Mouse (Mus musculus): ENCODE measurements around the gene BC049762.

BC049762 gene

DNA sequence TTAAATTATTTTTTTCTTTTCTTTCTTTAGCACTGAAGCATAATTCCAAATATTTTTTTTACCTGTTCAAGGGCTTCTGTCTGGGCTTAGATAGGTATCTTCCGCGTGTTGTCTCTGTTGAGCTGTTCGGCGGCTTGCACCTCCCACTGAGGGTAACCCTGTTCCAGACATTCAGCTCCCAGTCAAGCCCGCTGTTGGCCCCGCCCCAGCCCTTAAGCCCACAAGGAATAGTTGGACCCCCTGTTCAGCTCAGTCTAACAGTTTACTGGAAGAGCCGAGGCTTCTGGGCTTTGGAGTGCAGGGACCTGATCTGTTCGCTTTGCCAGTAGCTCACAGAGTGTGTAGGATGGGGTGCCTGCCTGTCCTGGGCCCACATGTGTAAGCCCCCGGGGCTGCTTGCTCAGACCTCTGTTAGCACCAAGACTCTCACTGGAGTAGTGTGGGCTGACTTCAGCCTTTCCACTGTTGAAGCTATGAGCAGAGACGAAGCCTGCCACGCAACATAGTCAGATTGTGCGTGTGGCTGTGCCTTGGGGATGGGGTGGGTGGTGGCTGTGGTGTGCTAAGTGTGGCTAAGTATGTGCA, 43.4 kb downstream of the BC049762 start:
- no peak for DNase-seq (ENCODE audit: extremely low read depth, insufficient read length, low spot score)

- DNase-seq (ENCODE audit: extremely low read depth, insufficient read length, low spot score), result no peak
Observed at GRCm38 (mm10) chr11:51214021-51214420, 48.8 kb downstream of the BC049762 start.

- no peak for DNase-seq (ENCODE audit: extremely low read depth, insufficient read length, low spot score)
Observed at GRCm38 (mm10) chr11:51211426-51211825, 51.4 kb downstream of the BC049762 start.

DNA sequence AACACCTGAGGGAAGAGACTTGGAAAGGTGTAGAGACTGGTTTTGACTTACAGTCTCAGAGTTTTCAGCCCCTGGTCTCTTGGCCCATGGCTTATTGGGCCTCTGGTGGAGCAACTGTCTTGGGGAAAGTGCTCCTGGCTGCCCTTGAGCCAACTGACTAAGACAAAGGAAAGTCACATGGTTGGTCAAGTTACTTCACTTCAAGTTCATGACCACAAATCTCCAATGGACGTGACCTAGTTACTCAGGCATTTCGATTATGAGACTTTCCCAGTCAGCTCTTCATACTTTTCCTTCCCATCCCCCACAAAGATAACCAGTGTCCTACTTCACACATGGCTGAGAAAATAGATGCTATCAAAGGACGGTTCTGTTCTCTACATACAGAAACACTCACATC, 55.1 kb downstream of the BC049762 start:
- DNase-seq (ENCODE audit: extremely low read depth, insufficient read length, low spot score), result peak; percentile 40

Measured in 3134 (cell line).